Mouse (Mus musculus) spleen, embryonic (tissue): ENCODE data around the gene Ppp1r26.

ENCODE experiments used
- CTCF ChIA-PET: fragments of 350-600 bp; sonication (Branson Sonifier 250); formaldehyde crosslinking; loops from one replicate; lab custom pipeline; 2022; lab: Charles Lee

Ppp1r26 gene

GRCm38 (mm10) chr2:28495801-28496595, 49.4 kb downstream of the Ppp1r26 start:
- CTCF ChIA-PET, result no interaction called here

GRCm38 (mm10) chr2:28496671-28497070, 50.1 kb downstream of the Ppp1r26 start, which contains the start of gene Gbgt1:
Gbgt1 (plus strand) TSS chr2:28496891.
- CTCF ChIA-PET, result no interaction called here

GRCm38 (mm10) chr2:28497561-28497960, 51.0 kb downstream of the Ppp1r26 start:
- CTCF ChIA-PET, result no interaction called here

GRCm38 (mm10) chr2:28498431-28498830, 51.8 kb downstream of the Ppp1r26 start:
- CTCF ChIA-PET, result no interaction called here

GRCm38 (mm10) chr2:28502987-28503386, 56.4 kb downstream of the Ppp1r26 start:
- CTCF ChIA-PET, result interaction anchor here (0.5 kb wide), 1 partner anchor 9 kb away, joined by 3 read pairs; no protein-coding TSS in a partner anchor

GRCm38 (mm10) chr2:28504676-28505075, 58.1 kb downstream of the Ppp1r26 start:
- CTCF ChIA-PET, result no interaction called here
